Mouse (Mus musculus) hindbrain, embryonic 13.5 days (tissue): ENCODE results near the gene Stx16. TPM values are rescaled to one million over a fixed set of nuclear protein-coding genes. Genes with fewer than 3 reads are reported as not detected.

ENCODE experiments used
- ATAC-seq: fragments of 200-750 bp; cut with Nextera tagmentation; 2 replicates; pipeline ENCODE4 v1.8.0; 2017; ENCODE audit warnings: moderate TSS enrichment; ENCODE audit not compliant: low FRiP score
- H3K27ac ChIP-seq: fragments of 300-500 bp; sonication (generic); 2 replicates; pipeline ENCODE4 v1.5.1; 2015; ENCODE audit warnings: inconsistent platforms, mild to moderate bottlenecking, moderate library complexity
- H3K27me3 ChIP-seq: fragments of 300-500 bp; sonication (generic); 2 replicates; pipeline ENCODE4 v1.6.1; 2015; ENCODE audit warnings: mild to moderate bottlenecking, inconsistent platforms
- H3K36me3 ChIP-seq: fragments of 300-500 bp; sonication (generic); 2 replicates; pipeline ENCODE4 v1.6.1; 2015; ENCODE audit warnings: mild to moderate bottlenecking, inconsistent platforms
- H3K4me1 ChIP-seq: fragments of 300-500 bp; sonication (generic); replicated peaks from 2 replicates; pipeline ENCODE4 v1.6.1; 2015; ENCODE audit warnings: inconsistent platforms
- H3K4me2 ChIP-seq: fragments of 300-500 bp; sonication (generic); 2 replicates; pipeline ENCODE4 v1.6.1; 2015; ENCODE audit warnings: inconsistent platforms, mild to moderate bottlenecking, moderate library complexity
- H3K4me3 ChIP-seq: fragments of 300-500 bp; sonication (generic); 2 replicates; pipeline ENCODE4 v1.5.1; 2015; ENCODE audit warnings: mild to moderate bottlenecking, inconsistent platforms
- H3K9ac ChIP-seq: fragments of 300-500 bp; sonication (generic); 2 replicates; pipeline ENCODE4 v1.6.1; 2015; ENCODE audit warnings: mild to moderate bottlenecking, inconsistent platforms
- H3K9me3 ChIP-seq: fragments of 300-500 bp; sonication (generic); 2 replicates; pipeline ENCODE4 v1.6.1; 2016; ENCODE audit warnings: inconsistent platforms
- WGBS: fragments of 180-500 bp; shearing (Covaris S2); methylation state at CpG from one replicate; pipeline ENCODE4 v1.1.7; 2015; 5-methylcytosine and 5-hydroxymethylcytosine counted together
- polyA plus RNA-seq: library from polyadenylated mRNA; unstranded; fragments of >200 nt; fragmentation: Nextera tagmentation; extraction: Ambion mirVana; gene quantifications from 2 replicates; pipeline ENCODE4 v1.2.1, GENCODE M21; 2015

The Stx16 gene
- polyA plus RNA-seq, 1 experiment from 2014 or later: 9.6 TPM

DNA sequence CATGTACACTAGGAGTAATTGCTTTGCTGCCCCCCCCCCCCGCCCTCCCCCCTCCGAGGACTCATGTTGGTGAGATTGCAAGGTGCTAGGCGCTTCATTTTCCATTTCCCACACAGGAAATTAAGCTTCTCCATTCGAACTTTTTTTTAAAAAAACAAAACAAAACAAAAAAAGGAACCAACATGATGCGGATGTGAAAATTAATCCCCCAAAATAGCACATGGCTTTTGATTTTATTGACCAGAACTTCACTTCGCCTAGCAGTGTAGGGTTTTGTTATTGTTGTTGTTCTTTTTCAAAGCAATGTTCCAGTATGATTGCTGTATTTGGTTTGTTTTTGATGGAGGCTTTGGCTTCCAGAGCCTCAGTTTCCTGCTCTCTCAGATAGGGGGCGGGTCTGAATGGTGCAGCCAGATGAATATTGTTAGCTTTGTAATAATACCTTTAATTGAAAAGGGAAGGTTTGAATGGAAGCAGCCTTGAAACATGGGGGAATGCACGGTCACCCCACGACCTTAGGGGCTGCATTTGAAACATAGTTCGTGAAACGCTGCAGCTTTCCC, 1.7 kb downstream of the Stx16 start:
- ATAC-seq: no peak
- peak overlapping the region; percentile 66 for H3K9ac ChIP-seq
- no peaks in the 10 kb centered on the region for H3K27me3 ChIP-seq
- 9% methylated on average over 11 of the region's 11 CpGs for WGBS
- peak overlapping the region; percentile 74 for H3K4me3 ChIP-seq
- peak overlapping the region; percentile 90 for H3K27ac ChIP-seq
- H3K4me2 ChIP-seq: peak overlapping the region; percentile 93
- H3K9me3 ChIP-seq: no peaks in the 10 kb centered on the region
- H3K36me3 ChIP-seq: no peaks in the 10 kb centered on the region
- peaks cover 64% of the 10 kb centered on the region for H3K4me1 ChIP-seq

DNA sequence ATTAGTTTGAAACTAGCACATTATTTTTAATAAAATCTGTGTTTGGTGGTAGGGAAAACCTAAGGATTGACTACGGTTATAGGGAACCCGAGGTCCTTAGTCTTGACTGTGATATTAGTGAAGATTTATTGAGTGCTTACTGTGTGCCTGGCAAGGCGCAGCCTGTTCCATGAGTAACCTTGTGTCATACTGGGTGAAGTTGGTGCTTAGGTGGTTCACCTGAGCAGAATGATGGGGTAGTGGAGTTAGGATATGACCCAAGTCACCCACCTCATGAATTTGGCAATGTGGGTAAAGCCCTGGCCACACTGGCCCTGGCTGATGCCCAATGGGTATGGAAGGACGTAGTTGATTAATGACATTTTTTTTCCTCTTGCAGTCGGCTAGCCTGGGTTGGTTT, 5.7 kb downstream of the Stx16 start:
- Histone ChIP-seq H3K27me3 (no peaks in the 10 kb centered on the region), H3K4me3 (no peak overlapping the region), H3K27ac (no peak overlapping the region), H3K9ac (no peak overlapping the region), H3K9me3 (no peaks in the 10 kb centered on the region), H3K4me2 (no peak overlapping the region), H3K36me3 (no peaks in the 10 kb centered on the region), H3K4me1 (peaks cover 47% of the 10 kb centered on the region)
- 70% methylated on average over 5 of the region's 5 CpGs for WGBS
- no peak for ATAC-seq

DNA sequence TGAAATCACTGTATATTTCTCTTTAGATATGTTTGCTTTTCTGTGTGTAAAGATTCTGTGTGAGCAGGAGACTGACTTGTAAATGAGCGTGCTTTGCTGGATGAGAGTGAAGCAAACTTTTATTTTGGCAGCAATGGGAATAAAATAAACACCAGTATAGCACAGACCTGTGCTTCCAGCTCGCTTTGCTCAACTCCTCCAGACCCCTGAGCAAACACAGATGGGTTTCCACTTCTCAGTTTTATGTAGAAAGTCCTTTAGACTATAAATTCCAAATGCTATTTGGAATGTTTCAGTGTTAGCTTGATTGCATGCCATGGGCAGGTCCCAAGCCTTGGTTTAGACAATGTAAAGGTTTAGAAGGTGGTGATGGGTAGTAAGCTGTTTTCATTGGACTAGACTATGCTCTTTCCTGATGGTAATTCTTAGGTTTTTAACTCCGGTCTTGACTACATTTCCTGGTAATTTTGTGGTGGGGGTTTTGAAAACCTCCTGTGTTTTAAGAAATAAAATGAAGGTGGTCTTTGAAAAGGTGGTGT, 6.3 kb downstream of the Stx16 start:
- Histone ChIP-seq H3K36me3 (no peaks in the 10 kb centered on the region), H3K9me3 (no peaks in the 10 kb centered on the region), H3K4me2 (no peak overlapping the region), H3K27me3 (no peaks in the 10 kb centered on the region), H3K4me3 (no peak overlapping the region), H3K4me1 (peaks cover 41% of the 10 kb centered on the region), H3K27ac (no peak overlapping the region), H3K9ac (no peak overlapping the region)
- 81% methylated on average over 3 of the region's 3 CpGs for WGBS
- ATAC-seq: no peak

DNA sequence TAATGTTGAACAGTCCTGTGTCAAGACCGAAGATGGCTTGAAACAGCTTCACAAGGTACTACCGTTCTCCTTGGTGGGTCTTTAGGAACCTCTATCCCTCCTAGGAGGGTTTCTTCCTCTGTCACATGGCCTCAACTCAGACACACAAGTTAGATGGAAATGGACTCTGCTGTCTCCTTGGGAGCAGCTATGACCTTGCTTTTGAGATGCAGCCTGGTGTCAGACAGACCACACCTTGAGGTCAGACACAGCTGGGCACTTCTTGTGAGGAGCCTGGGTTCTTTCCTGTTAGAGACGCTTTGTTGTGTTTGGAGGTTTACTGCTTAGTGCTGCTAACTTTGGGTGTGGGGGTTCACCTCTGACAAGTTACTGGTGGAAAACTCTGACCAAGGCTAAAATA, 19.0 kb downstream of the Stx16 start:
- peaks cover 24% of the 10 kb centered on the region for H3K36me3 ChIP-seq
- H3K4me1 ChIP-seq: peaks cover 4% of the 10 kb centered on the region; the same call in 1 of the 2 replicates
- H3K4me2 ChIP-seq: no peak overlapping the region
- no peaks in the 10 kb centered on the region for H3K27me3 ChIP-seq
- H3K27ac ChIP-seq: no peak overlapping the region
- no peak for ATAC-seq
- no peaks in the 10 kb centered on the region for H3K9me3 ChIP-seq
- WGBS: 97% methylated on average over 3 of the region's 3 CpGs
- no peak overlapping the region for H3K4me3 ChIP-seq
- H3K9ac ChIP-seq: no peak overlapping the region

DNA sequence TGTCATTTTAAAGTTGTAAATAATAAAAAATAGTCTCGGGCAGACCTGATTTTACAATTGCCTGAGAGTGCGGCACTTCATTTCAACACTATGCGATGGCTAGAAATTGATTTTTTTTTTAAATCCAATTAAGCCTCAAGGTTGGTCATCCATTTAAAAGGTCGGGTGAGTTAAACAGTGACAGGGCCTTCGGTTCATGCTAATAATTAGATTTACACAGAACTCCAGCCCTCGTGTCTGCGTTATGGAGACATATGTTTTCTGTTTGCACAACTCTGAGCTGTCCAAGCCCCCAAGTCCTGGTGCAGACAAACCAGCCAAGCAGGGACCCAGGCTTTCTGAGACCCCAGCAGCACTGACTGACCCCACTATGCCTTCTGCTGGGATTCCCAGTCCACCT, 26.3 kb downstream of the Stx16 start:
- no peak for ATAC-seq
- WGBS: 64% methylated on average over 7 of the region's 7 CpGs

DNA sequence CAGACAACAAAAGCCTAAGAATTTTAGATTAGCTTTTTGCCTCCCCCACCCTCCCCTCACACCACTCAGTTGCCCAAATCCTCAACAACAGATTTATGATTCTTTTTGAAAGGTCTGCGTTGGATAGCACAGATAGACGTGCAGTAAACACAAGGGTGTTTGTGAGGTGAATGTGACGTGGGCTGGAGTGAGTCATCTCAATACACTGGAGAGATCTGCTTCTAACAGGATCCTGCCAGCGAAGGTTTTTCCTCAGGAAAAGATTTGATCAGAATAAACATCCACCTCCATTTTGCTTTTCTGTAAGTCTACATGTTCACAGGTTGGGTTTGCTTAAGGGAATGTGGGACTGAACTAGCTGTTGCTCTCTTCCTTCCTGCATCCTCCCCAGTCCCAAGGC, 27.4 kb downstream of the Stx16 start:
- no peak overlapping the region for H3K27ac ChIP-seq
- peaks cover 16% of the 10 kb centered on the region for H3K4me1 ChIP-seq
- H3K27me3 ChIP-seq: no peaks in the 10 kb centered on the region
- no peak overlapping the region for H3K4me2 ChIP-seq
- H3K4me3 ChIP-seq: no peak overlapping the region
- ATAC-seq: no peak
- 91% methylated on average over 4 of the region's 4 CpGs for WGBS
- H3K9ac ChIP-seq: no peak overlapping the region
- H3K36me3 ChIP-seq: no peaks in the 10 kb centered on the region
- H3K9me3 ChIP-seq: no peaks in the 10 kb centered on the region

More for the DNA sequence above, 26.3 kb downstream of the Stx16 start:
- Histone ChIP-seq H3K36me3 (no peaks in the 10 kb centered on the region), H3K4me2 (no peak overlapping the region), H3K9me3 (no peaks in the 10 kb centered on the region), H3K27me3 (no peaks in the 10 kb centered on the region), H3K4me1 (peaks cover 16% of the 10 kb centered on the region), H3K9ac (no peak overlapping the region), H3K27ac (no peak overlapping the region), H3K4me3 (no peak overlapping the region)

DNA sequence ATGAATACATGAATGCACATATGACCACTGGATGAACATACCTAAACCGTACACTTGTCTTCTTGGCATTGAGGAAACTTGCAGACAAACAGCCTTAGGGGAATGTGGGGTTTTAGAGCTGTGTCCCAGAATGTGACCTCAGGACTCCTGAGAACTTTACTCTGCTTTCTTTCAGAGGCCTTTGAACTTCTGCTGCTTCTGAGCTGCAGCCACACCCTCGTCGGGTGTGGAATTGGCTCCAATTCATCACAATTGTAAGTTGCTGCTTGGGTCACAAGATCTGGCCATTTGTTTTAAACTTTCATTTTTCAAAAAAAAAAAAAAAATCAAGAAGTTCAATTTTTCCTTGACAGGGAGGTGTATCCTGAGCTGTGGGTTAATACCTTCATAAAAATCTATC, 31.3 kb downstream of the Stx16 start:
- peaks cover 19% of the 10 kb centered on the region for H3K4me1 ChIP-seq
- H3K4me3 ChIP-seq: no peak overlapping the region
- 86% methylated on average over 3 of the region's 3 CpGs for WGBS
- no peak overlapping the region for H3K27ac ChIP-seq
- H3K36me3 ChIP-seq: no peaks in the 10 kb centered on the region
- H3K4me2 ChIP-seq: no peak overlapping the region
- H3K9ac ChIP-seq: no peak overlapping the region
- ATAC-seq: no peak
- no peaks in the 10 kb centered on the region for H3K27me3 ChIP-seq
- no peaks in the 10 kb centered on the region for H3K9me3 ChIP-seq

DNA sequence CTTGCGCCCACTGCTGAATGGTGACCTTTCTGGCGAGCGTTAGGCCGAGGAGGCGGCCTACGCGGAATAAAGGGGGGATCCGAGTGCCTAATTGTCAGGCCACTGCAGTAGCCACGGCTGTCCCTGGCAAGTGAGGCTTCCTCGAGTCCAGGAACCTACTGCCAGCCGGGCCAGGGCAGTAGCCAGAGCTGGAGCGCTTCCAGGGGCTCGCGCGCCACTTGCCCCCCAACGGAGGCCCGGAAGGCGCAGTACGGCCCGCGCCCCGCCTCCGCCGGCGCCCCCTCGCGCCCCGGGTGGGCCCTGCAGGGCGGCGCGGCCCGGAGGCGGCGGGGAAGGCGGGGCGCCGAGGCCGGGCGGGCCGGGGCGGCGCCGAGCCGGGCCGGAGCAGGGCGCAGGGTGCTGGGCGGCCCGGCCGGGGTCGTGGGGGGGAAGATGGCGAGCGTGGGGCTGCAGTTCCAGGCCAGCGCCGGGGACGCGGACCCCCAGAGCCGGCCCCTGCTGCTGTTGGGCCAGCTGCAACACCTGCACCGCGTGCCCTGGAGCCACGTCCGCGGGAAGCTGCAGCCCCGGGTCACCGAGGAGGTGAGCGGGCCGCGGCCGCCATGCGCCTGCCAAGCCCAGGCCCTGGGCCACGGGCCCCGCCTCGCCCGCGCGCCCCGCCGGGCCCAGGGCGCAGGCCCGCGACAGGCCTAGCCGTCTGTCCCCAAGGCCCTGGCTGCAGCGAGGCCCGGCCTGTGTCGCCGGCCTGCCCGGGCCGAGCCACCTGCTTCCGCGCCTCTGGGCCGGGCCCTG, 34.1 kb downstream of the Stx16 start, which contains the start of gene Npepl1:
TSS of gene Npepl1 (plus strand) at position 359 of the 792 bp plus-strand sequence.
- Histone ChIP-seq H3K36me3 (0 out of 2 replicates have a peak, but pooled peaks cover 2% of the 10 kb centered on the region), H3K4me1 (peaks cover 23% of the 10 kb centered on the region), H3K9ac (peak within 1 kb of the TSS; percentile 76), H3K4me2 (peak within 1 kb of the TSS; percentile 68), H3K4me3 (peak within 1 kb of the TSS; percentile 45), H3K27ac (peak within 1 kb of the TSS; percentile 31), H3K27me3 (no peaks in the 10 kb centered on the region), H3K9me3 (no peaks in the 10 kb centered on the region)
- WGBS: 2% methylated on average over 61 of the region's 90 CpGs
- ATAC-seq: peak; percentile 76

DNA sequence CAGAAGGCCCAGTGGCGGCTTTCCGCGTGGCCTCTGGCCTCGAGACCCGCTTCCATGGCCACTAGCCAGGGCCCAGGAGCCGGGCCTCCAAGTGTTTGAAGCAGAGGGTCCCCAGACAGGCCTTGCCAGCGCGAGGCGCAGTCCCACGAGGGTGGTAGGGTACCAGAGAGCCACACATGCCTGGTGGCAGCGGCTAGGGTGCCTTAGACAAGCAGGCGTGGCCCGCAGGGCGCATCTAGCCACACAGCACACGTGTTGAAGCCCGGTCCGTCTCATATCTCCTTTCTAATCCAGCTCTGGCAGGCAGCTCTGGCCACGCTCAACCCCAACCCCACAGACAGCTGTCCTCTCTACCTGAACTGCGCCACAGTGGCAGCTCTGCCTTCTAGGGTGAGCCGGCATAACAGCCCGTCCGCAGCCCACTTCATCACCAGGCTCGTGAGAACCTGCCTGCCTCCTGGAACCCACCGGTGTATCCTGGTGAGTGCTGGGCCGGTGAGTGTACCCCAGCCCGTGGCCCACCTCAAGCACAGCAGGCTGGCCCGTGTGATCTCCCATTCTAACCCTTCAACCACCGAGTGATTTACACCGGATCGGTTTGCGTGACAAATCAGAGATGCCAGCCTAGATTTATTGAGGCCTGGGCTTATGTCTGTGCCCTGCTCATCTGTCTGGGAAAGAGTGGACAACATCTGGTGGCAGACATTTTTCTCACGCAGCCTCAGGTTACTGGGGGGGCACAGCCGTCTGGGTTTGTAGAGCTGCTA, 34.9 kb downstream of the Stx16 start:
- Histone ChIP-seq H3K27me3 (no peaks in the 10 kb centered on the region), H3K4me1 (peaks cover 23% of the 10 kb centered on the region), H3K9me3 (no peaks in the 10 kb centered on the region), H3K27ac (peak overlapping the region; percentile 31), H3K4me2 (peak overlapping the region; percentile 68), H3K9ac (peak overlapping the region; percentile 76), H3K4me3 (peak overlapping the region; percentile 45), H3K36me3 (0 out of 2 replicates have a peak, but pooled peaks cover 2% of the 10 kb centered on the region)
- ATAC-seq: peak; percentile 43
- WGBS: 42% methylated on average over 33 of the region's 33 CpGs

DNA sequence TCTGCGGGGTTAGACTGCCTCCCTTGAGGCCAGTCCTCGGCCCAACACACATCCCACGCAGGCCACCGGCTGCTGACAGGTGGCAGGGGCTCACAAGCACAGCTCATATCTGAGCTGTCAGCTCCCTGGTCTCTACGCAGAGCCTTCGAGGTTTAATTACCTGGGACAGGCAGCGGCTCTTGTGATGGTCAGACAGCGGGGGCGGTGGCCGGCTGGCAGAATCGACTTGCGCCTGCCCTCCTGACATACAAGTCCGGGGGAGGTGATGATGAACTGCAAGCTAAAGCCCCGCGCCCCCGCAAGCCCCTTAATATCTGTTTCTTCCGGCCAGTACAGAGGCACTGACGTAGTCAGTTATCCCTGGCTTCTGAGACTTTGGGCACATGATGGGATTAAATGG, 36.8 kb downstream of the Stx16 start:
- WGBS: 73% methylated on average over 18 of the region's 18 CpGs

DNA sequence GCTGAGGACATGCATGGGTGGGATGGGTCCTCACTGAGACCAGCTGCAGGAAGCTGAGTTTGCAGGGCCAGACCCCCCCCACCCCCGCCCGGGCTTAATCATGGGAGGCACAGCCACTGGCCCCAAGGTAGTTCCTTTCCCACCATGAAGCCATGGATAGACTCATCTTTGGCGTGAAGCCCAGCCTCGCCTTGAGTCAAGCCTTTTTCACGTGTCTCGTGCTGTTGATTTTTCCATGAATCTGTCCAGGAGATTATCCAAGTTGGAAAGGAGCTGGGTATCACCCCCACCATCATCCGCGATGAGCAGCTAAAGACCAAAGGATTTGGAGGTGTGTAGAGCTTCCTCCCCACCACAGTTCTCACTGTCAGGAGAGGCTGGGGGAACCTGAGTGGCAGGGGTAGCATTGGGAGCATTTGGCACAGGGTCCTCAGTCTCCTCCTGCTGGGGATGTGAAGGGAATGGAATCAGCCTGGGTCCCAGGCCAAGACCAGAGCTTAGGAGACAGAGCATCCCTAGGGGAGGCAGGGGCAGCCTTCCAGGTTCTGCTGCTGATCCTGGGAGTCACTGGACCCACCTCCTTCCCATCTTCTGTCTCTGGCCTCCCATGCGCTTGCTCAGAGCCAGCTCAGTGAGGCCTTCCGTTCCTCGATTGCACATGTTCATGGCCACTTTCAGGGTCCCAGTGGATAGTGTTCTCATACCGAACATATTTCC, 38.2 kb downstream of the Stx16 start:
- WGBS: 92% methylated on average over 12 of the region's 12 CpGs
- Histone ChIP-seq H3K9me3 (no peaks in the 10 kb centered on the region), H3K9ac (no peak overlapping the region), H3K4me3 (no peak overlapping the region), H3K4me1 (peaks cover 39% of the 10 kb centered on the region), H3K27me3 (no peaks in the 10 kb centered on the region), H3K27ac (no peak overlapping the region), H3K4me2 (no peak overlapping the region), H3K36me3 (peaks cover 4% of the 10 kb centered on the region; the same call in 1 of the 2 replicates)
- no peak for ATAC-seq

More for the DNA sequence above, 36.8 kb downstream of the Stx16 start:
- Histone ChIP-seq H3K4me2 (no peak overlapping the region), H3K9me3 (no peaks in the 10 kb centered on the region), H3K9ac (no peak overlapping the region), H3K36me3 (0 out of 2 replicates have a peak, but pooled peaks cover 2% of the 10 kb centered on the region), H3K27ac (no peak overlapping the region), H3K4me3 (no peak overlapping the region), H3K4me1 (peaks cover 35% of the 10 kb centered on the region), H3K27me3 (no peaks in the 10 kb centered on the region)
- ATAC-seq: no peak
